Mouse (Mus musculus) small intestine, adult 2 months (tissue): ENCODE measurements around the gene Hsp90ab1.

ENCODE experiments used
- CTCF ChIP-seq: fragments of 200-500 bp; IDR thresholded peaks from 2 replicates; pipeline ENCODE4 v1.5.1; 2012; ENCODE audit warnings: low read depth, mild to moderate bottlenecking, control low read depth, inconsistent platforms, low read length, moderate library complexity, mixed read lengths; ENCODE audit not compliant: insufficient replicate concordance, insufficient read length; ENCODE audit errors: extremely low read depth
- POLR2A ChIP-seq: fragments of 200-500 bp; IDR thresholded peaks from 2 replicates; pipeline ENCODE4 v1.6.1; 2012; ENCODE audit warnings: low read depth, mild to moderate bottlenecking, control low read depth, inconsistent platforms, low read length, moderate library complexity

DNA sequence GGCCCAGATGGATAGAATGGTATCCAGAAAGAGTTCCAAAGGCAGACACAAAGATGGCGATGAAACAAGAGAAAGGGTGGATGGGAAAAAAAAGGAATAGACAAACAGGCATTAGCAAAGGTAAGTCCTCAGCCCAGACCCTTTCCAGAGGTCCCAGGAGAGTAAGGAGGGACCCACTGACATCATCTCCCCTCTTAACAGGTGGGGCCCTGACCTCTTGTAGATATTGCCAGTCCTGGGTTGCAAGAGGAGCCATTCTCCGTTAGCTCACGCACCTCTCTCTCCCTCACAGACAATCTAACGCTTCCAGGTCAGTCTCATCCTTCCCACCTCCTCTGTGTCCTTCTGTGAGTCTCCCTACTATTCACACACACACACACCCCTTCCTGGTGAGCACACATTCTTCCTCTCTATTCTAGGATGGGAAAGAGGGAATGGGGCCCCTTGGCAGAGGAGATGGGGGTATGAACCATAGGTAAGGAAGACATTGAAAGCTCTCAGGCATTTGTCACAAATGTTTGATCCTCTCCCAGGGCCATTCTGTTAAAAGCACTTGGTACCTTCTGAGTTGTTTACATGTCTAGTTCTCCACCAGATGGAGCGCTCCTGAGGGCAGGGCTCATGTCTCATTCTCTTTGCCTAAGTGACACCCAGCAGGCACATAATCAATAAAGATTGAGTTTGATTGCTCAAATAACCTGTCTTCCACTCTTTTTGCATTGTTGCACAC, 25.4 kb downstream of the Hsp90ab1 start:
- TF ChIP-seq POLR2A (no peak), CTCF (no peak)
